Mouse (Mus musculus): ENCODE data around the gene Xk.
"Not testable (repeated sequence)": the region's sequence is repeated elsewhere in the genome, so short reads cannot be mapped to it uniquely, and the experiment has no call there.

Gene Xk

DNA sequence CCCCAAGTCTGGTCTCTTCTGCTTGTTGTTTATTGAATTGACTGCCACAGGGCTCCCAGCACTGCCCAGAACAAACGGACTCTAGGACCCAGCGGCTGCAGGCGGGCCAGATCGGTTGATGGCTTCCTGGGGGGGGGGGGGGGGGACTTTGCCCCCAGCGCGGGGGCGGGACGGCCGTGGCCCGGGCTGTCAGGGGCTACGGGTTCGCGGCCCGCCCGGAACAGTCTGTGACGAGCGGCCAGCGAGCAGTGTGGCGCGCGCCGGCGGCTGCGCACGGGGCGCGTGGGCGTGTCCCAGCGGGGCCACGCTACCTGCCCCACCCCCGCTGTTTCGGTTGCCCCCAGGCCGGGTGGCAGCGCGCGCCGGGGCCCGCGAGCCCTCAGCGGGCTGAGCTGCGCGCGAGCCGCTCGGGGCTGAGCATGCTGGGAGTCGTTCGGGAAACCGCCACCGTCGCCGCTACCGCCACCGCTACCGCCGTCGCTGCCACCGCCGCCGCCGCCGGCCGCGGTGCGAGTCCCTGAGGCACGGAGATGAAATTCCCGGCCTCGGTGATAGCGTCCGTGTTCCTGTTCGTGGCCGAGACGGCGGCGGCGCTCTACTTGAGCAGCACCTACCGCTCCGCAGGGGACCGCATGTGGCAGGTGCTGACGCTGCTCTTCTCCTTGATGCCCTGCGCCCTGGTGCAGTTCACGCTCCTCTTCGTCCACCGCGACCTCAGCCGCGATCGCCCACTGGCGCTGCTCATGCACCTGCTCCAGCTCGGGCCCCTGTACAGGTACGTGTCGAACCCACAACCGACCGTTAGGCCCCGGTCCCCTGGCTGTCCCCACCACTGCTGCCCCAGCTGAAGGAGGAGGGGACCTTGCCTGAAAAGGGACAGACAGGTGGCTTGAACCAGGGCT, at the start of gene Xk:
Gene Xk (plus strand): TSS at position 297 of the 902 bp plus-strand sequence.
- DNase-seq (ENCODE audit: low read depth) = peak; percentile 66

GRCm38 (mm10) chrX:9227105-9227504, 45.5 kb upstream of the Xk start:
- DNase-seq (ENCODE audit: low read depth) = no peak

DNA sequence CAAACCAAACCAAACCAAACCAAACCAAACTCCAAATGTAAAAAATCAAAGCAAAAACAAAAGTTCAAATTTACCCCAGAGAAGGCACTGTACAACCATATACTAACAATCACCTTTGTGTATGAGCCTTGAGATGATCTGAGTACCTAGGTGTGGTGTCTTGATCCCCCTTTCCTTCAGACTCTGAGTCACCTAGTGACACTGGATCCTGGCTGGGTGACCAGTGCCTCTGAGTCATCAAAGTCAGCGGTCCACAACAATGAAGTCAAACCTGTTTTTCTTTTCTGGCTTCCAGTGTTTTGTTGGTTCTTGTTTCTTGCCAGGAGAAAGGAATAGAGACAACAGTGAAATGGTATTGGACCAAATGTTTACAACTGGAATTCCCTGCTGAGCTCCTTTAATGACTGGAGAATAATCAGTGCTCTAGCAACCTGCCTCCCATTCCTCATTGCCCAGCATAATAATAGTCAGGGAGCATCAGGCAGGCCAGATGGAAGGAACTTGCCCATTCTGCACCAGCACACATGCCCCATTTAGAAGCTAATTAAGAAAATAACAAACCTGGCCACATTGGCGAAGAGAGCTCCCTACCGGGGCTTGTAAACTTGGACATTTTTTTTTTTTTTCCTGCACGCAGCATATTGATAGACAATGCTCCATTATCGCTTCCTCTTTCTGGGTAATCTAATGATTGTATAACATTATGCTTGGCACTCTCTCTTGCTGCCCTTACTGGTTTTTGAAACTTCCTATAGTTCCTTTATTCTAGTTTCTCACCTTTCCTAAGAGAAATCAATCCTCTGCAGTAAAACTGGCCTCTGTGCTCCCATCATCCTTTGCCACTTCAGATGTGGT, 31.6 kb upstream of the Xk start:
- no peak for DNase-seq (ENCODE audit: low read depth)

GRCm38 (mm10) chrX:9243381-9243864, 29.1 kb upstream of the Xk start:
- peak; percentile 5 for DNase-seq (ENCODE audit: low read depth)

DNA sequence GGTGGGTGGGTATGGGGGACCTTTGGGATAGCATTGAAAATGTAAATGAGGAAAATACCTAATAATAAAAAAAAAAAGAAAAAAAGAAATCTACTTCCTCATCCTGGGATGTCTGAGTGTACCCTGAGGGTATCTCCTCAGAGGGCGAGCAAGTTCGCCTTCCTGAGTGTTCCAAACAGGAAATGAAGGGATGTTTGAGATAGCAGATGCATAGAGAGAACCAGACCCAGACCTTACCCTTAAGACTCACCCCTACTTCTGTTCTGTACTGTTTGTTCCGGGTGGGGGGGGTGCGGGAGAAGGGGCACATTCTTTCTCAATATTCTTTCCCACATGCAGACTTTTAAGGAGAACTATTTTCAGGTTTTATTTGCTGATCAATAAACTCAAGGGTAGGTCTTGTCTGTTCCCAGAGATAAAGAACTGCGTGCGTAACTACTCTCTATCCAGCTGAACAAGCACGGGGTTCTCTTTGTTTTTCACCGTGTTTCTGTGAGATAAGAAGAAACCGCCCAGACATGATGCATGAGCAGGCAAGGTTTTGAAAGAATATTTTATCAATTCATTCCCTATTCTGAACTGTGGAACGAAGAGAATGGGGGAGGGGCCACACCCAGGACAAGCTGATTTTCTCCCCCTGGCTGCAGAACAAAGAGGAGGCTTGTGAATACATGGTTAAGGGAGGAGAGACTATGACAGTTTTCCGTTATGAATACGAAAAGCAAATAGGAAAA, 27.8 kb upstream of the Xk start:
- DNase-seq (ENCODE audit: low read depth) = no peak

DNA sequence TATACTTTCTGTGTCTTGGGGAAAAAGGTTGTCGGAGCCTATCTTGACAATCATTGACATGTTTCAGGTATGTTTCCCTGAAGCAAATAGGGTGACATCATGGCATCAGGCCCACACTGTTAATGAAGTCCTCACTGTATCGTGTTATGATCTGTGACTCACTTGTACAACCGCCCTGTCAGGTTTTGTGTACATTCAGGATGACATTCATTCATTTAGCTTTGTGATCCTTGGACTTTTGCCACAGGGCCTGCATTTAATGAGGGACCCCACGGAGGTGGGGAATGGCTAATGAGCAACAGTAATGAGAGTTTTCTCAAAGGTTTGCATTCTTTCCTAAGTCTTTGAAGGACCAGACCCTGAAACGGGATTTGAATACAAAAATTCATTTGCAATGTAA, 23.6 kb upstream of the Xk start:
- no peak for DNase-seq (ENCODE audit: low read depth)

GRCm38 (mm10) chrX:9253990-9254389, 18.6 kb upstream of the Xk start:
- DNase-seq (ENCODE audit: low read depth) = peak; percentile 3

GRCm38 (mm10) chrX:9254901-9255300, 17.7 kb upstream of the Xk start:
- no peak for DNase-seq (ENCODE audit: low read depth)

DNA sequence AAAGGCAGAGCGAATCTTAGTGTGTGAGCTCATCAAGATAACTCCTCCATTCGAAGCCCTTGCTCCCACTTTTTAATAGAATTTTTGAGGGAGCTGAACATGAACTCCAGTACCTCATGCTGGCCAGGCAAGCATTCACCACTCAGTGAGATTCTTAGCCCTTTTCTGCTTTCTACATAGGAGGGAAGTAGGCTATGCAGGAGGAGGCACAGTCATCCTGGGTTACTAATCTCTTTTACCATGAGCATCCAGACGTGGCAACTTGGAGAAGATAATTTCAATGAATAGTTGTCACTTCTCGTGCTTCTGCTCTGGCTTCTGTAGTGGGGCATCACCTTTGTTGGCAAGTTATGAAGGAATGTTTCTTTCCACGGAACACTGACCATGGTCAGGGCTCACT, 15.8 kb upstream of the Xk start, which contains the start of gene Gm14862:
Gene Gm14862 (minus strand): TSS at position 134 of the 400 bp plus-strand sequence.
- no peak for DNase-seq (ENCODE audit: low read depth)

- DNase-seq (ENCODE audit: low read depth) = no peak
Measured at GRCm38 (mm10) chrX:9257831-9258230, 14.7 kb upstream of the Xk start.

DNA sequence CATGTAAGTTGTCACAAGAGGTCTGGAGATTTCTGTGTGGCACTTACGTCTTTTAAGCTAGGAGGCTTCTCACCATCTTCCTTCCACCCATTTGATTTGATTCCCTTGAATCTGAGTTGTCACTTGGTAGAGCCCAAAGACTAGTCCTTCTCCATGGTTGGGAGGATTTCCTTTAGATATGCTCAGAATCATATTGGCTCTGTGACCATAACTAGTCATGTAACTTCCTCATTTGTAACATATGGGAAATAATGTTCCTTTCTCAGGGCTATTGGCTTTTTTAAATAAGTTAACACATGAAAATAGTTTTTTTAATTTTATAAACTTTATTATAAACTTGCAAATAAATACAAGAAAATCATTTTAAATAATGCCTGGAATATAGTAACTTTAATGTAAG, 13.3 kb upstream of the Xk start:
- DNase-seq (ENCODE audit: low read depth) = no peak

DNA sequence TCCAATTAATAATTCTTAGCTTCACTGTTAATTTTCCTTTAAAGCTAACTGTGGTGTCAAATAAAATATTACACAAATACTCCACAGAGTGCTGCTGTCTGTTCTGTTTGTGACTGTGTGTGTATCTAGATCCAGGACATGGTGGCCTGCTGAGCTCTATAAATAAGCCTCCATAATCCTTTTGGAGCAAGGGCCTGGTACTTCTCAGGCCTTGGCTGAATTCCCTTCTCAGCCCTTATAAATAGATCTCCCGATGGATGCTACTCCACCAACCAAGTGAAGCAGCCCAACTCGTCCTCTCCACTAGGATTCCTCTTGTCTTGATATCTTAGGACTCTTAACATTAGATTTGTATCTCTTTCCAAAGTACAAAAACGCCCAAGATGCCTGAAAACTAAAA, 1.4 kb upstream of the Xk start:
- no peak for DNase-seq (ENCODE audit: low read depth)

GRCm38 (mm10) chrX:9271947-9272459, 553 bp upstream of the Xk start:
- no peak for DNase-seq (ENCODE audit: low read depth)

DNA sequence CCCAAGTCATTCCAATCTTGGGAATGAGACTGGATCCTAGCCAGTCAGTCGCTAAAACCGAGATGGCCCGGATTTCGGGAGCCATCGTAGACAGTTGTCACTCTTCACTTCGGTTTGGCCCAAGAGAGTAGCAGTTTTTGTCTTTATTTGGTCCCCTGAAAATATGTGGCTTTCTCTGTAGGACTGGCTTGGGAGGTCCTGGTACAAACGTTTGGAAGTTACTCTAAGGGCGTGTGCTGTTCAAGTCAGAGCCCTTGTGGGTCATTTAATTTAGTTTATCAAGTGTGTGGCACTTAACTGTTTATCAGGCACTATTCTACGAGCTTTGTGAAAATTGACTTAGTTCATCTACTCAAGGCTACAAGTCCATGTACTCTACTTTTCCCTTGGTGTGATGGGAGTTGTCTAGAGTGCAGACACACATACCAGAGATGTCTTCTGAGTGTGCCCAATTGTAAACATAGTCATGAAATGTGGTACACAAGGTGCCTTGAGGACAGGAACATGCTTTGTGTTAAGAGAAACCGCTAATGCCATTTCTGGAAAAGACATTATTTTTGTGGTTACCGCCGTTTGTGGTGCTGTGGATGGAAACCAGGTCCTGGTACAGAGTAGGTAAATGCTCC, 934 bp downstream of the Xk start:
- DNase-seq (ENCODE audit: low read depth) = peak; percentile 19

GRCm38 (mm10) chrX:9274321-9274720, 1.8 kb downstream of the Xk start:
- DNase-seq (ENCODE audit: low read depth) = no peak

DNA sequence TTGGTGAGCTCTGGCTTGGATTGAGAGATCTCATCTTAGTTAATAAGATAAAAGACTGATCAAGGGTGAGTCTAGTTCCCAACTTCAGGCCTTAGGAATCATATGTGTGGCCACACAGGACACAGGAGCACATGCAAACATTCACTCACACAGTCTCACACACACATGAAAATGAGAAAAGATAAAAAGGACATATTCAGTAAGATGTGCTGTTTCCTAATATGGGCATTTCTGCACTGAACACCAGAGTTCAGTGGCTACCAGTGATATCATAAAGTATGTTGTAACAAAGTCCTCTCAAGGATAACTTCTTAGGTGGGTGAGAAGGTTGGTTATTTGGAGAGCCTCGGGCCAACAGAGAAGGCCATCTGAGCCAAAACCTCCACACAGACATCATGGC, 10.9 kb downstream of the Xk start, which contains the start of gene H2al1m:
Gene H2al1m (plus strand): TSS at position 301 of the 400 bp plus-strand sequence.
- DNase-seq (ENCODE audit: low read depth) = not testable (repeated sequence)

DNA sequence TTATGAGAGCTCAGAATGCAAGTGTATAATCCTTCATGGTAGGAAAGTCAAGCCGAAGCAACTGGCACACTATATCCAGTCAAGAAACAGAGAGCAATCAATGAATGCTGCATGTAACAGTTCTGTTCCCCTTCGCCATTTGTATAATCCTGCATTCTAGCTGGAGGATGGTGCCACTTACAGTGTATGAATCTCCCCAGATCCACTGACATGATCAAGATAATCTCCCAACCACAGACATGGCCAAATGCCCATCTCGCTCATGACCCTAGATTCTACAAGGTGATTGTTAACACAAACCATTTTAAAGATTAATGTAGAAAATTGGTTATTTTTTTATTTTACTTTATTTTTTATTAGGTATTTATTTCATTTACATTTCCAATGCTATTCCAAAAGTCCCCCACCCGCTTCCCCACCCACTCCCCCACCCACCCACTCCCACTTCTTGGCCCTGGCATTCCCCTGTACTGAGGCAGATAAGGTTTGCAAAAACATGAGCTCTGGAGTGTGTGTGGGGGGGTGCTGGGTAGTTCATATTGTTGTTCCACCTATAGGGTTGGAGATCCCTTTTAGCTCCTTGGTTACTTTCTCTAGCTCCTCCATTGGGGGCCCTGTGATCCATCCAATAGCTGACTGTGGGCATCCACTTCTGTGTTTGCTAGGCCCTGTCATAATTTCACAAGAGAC, 20.7 kb downstream of the Xk start:
- not testable (repeated sequence) for DNase-seq (ENCODE audit: low read depth)

GRCm38 (mm10) chrX:9298413-9298864, 25.9 kb downstream of the Xk start:
- DNase-seq (ENCODE audit: low read depth) = peak; percentile 4

- DNase-seq (ENCODE audit: low read depth) = no peak
Measured at GRCm38 (mm10) chrX:9302791-9303190, 30.2 kb downstream of the Xk start.

GRCm38 (mm10) chrX:9303455-9303854, 30.9 kb downstream of the Xk start:
- no peak for DNase-seq (ENCODE audit: low read depth)
